Mouse (Mus musculus) thymus, postnatal 25 days (tissue): Measurements from ENCODE around the gene Olfr1408.

ENCODE experiments used
- DNase-seq: peaks from one replicate; pipeline ENCODE4 v3.0.0; 2022

The Olfr1408 gene

GRCm38 (mm10) chr1:173137274-173137673 is at the start of gene Olfr1408:
Gene Olfr1408, minus strand, starts transcription at chr1:173137374.
- no peak for DNase-seq

- DNase-seq, result no peak
Observed at GRCm38 (mm10) chr1:173174154-173174842, 37.1 kb upstream of the Olfr1408 start.
